Mouse (Mus musculus) myocyte (in vitro differentiated cells): ENCODE data around the gene Pde4d. TPM values are rescaled to one million over a fixed set of nuclear protein-coding genes. Genes with fewer than 3 reads are reported as not detected.

Experiments
- H3K27me3 ChIP-seq: one replicate; pipeline ENCODE4 v1.6.1; 2011; ENCODE audit not compliant: control insufficient read depth, insufficient read depth, insufficient read length
- H3K36me3 ChIP-seq: one replicate; pipeline ENCODE4 v1.6.1; 2011; ENCODE audit not compliant: control insufficient read depth, insufficient read depth
- H3K4me2 ChIP-seq: one replicate; pipeline ENCODE4 v1.6.1; 2011; ENCODE audit warnings: low read depth, control low read depth
- H3K4me3 ChIP-seq: one replicate; pipeline ENCODE4 v1.5.1; 2011; ENCODE audit warnings: mild to moderate bottlenecking, control low read depth, moderate library complexity
- H3K79me2 ChIP-seq: one replicate; pipeline ENCODE4 v1.6.1; 2011; ENCODE audit not compliant: control insufficient read depth, insufficient read depth
- H3ac ChIP-seq: one replicate; pipeline ENCODE4 v1.6.1; 2011; ENCODE audit not compliant: control insufficient read depth, insufficient read length
- CEBPB ChIP-seq: IDR thresholded peaks from 2 replicates; pipeline ENCODE4 v1.6.1; 2011; ENCODE audit warnings: mild to moderate bottlenecking, moderate library complexity; ENCODE audit not compliant: poor library complexity, insufficient read depth, severe bottlenecking
- E2F4 ChIP-seq: IDR thresholded peaks from one replicate; pipeline ENCODE4 v1.6.1; 2011; ENCODE audit warnings: mild to moderate bottlenecking, control low read depth, moderate library complexity; ENCODE audit not compliant: insufficient read depth
- MAX ChIP-seq: IDR thresholded peaks from one replicate; pipeline ENCODE4 v1.6.1; 2011; ENCODE audit warnings: low read depth, mild to moderate bottlenecking, control low read depth
- MYOD1 ChIP-seq, 3 experiments: IDR thresholded peaks; one replicate each; pipeline ENCODE4 v1.6.1; 2011; ENCODE audit warnings: control low read depth in 2 of 3, low read depth in 2 of 3, mild to moderate bottlenecking in 2 of 3, moderate library complexity in 1 of 3; ENCODE audit not compliant: insufficient read length in 2 of 3, control insufficient read depth in 1 of 3
- MYOG ChIP-seq, 3 experiments: IDR thresholded peaks; one replicate each; pipeline ENCODE4 v1.6.1; 2011; ENCODE audit warnings: control low read depth in 2 of 3, low read depth in 2 of 3, mild to moderate bottlenecking in 2 of 3; ENCODE audit not compliant: insufficient read length in 2 of 3, control insufficient read depth in 1 of 3, insufficient read depth in 1 of 3
- POLR2A ChIP-seq: IDR thresholded peaks from one replicate; pipeline ENCODE4 v1.6.1; 2011; ENCODE audit warnings: low read depth, mild to moderate bottlenecking, control low read depth, moderate library complexity; ENCODE audit not compliant: insufficient read length
- POLR2AphosphoS2 ChIP-seq: IDR thresholded peaks from one replicate; pipeline ENCODE4 v1.6.1; 2011; ENCODE audit warnings: low read depth, control low read depth; ENCODE audit not compliant: insufficient read length
- REST ChIP-seq: IDR thresholded peaks from one replicate; pipeline ENCODE4 v1.6.1; 2011; ENCODE audit warnings: mild to moderate bottlenecking, control low read depth, moderate library complexity; ENCODE audit not compliant: insufficient read depth, insufficient read length
- SRF ChIP-seq: IDR thresholded peaks from one replicate; pipeline ENCODE4 v1.6.1; 2011; ENCODE audit warnings: low read depth; ENCODE audit not compliant: control insufficient read depth, insufficient read length
- TCF12 ChIP-seq: IDR thresholded peaks from one replicate; pipeline ENCODE4 v1.6.1; 2011; ENCODE audit warnings: mild to moderate bottlenecking, control low read depth; ENCODE audit not compliant: poor library complexity, insufficient read depth, severe bottlenecking
- TCF3 ChIP-seq: IDR thresholded peaks from one replicate; pipeline ENCODE4 v1.6.1; 2011; ENCODE audit warnings: low read depth, control low read depth; ENCODE audit not compliant: insufficient read length
- USF1 ChIP-seq: IDR thresholded peaks from one replicate; pipeline ENCODE4 v1.6.1; 2011; ENCODE audit warnings: low read depth, mild to moderate bottlenecking, control low read depth, moderate library complexity
- polyA plus RNA-seq: library from polyadenylated mRNA; unstranded; fragments of >200 nt; fragmentation: generic; extraction: Trizol; gene quantifications from one replicate; pipeline ENCODE4 v1.2.1, GENCODE M21; 2012; ENCODE audit warnings: missing spikeins

The Pde4d gene
- polyA plus RNA-seq, 1 experiment = 8.2 TPM

DNA sequence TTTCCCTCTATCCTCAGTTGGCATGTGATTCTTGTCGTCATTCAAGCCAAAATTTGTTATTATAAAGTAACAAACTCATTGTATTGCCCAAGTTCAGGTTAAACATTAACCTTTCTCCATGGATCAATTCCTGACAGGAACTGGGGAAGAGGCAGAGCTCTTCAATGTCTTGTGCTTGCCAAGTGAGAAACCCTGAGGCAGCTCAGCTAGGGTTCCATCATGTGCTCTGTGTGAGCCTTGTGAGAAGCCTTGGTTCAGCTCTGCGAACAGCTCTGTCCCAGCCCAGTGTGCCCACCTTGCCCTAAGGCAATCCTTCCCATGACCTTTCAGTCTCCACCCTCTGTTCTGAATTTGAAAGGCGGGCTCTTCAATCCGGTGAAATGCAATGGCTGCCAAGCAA lies 1150.0 kb downstream of the Pde4d start:
- Histone ChIP-seq H3K4me2 (no peak overlapping the region), H3ac (no peak overlapping the region), H3K27me3 (no peaks in the 10 kb centered on the region), H3K36me3 (no peaks in the 10 kb centered on the region), H3K4me3 (no peak overlapping the region), H3K79me2 (no peaks in the 10 kb centered on the region)
- TF ChIP-seq POLR2A (no peak), USF1 (no peak), POLR2AphosphoS2 (no peak), REST (no peak), CEBPB (no peak), MYOD1 (IDR thresholded peaks at IDR 0.05; ENCODE audit: control insufficient read depth in 1 of 3, insufficient read length in 2 of 3, low read depth in 2 of 3) (no peak), MYOG (IDR thresholded peaks at IDR 0.05; ENCODE audit: control insufficient read depth in 1 of 3, insufficient read depth in 1 of 3, insufficient read length in 2 of 3, low read depth in 2 of 3) (no peak), MAX (no peak)

DNA sequence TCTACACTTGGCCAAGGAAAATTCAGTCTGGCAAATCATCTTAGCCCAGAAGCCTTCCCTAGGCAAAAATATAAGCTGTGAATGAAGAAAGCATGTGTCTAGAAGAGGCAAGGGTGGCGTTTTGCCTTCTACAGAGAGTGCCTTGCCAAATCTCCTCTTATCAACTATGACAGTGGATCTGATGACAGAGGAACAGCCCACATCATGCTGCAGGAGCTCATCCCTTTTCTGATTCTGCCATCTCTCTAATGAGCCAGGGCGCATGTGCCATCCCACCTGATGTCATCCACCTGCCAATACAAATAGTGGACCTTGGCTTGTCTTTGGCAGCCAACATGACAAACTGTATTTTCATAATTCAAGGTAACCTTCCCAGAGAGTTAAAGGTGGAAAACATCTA lies 1154.3 kb downstream of the Pde4d start:
- no peak overlapping the region for H3K4me3 ChIP-seq
- no peaks in the 10 kb centered on the region for H3K36me3 ChIP-seq
- H3K27me3 ChIP-seq = no peaks in the 10 kb centered on the region
- H3K4me2 ChIP-seq = no peak overlapping the region
- TF ChIP-seq MYOD1 (IDR thresholded peaks at IDR 0.05; ENCODE audit: control insufficient read depth in 1 of 3, insufficient read length in 2 of 3, low read depth in 2 of 3) (no peak), MYOG (IDR thresholded peaks at IDR 0.05; ENCODE audit: control insufficient read depth in 1 of 3, insufficient read depth in 1 of 3, insufficient read length in 2 of 3, low read depth in 2 of 3) (no peak), TCF3 (no peak), SRF (no peak), POLR2AphosphoS2 (no peak), USF1 (no peak), CEBPB (no peak), MAX (no peak), TCF12 (no peak), E2F4 (no peak), REST (no peak), POLR2A (no peak)
- H3ac ChIP-seq = no peak overlapping the region
- H3K79me2 ChIP-seq = no peaks in the 10 kb centered on the region

DNA sequence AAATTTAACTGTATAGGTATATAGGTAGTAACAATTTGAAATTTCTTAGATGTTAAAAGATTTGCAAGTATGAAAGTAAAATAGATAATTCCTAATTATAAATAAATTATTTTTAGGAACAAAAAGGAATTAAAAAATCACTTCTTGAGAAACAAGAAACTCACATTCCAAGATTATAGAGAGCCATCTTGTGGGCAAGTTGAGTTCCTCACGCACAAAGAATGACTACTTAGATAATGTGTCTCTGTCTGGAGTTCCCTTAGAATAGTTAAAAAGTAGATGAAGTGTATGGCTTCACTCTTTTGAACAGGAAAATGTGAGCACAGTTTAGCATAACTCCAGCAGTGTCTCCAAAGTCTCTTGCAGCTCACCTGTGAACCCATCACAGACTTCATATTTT lies 1155.4 kb downstream of the Pde4d start:
- TF ChIP-seq CEBPB = no peak
- TF ChIP-seq E2F4 = no peak
- Histone ChIP-seq H3K79me2 (no peaks in the 10 kb centered on the region), H3K27me3 (no peaks in the 10 kb centered on the region), H3K4me3 (no peak overlapping the region), H3K36me3 (no peaks in the 10 kb centered on the region), H3ac (no peak overlapping the region), H3K4me2 (no peak overlapping the region)

DNA sequence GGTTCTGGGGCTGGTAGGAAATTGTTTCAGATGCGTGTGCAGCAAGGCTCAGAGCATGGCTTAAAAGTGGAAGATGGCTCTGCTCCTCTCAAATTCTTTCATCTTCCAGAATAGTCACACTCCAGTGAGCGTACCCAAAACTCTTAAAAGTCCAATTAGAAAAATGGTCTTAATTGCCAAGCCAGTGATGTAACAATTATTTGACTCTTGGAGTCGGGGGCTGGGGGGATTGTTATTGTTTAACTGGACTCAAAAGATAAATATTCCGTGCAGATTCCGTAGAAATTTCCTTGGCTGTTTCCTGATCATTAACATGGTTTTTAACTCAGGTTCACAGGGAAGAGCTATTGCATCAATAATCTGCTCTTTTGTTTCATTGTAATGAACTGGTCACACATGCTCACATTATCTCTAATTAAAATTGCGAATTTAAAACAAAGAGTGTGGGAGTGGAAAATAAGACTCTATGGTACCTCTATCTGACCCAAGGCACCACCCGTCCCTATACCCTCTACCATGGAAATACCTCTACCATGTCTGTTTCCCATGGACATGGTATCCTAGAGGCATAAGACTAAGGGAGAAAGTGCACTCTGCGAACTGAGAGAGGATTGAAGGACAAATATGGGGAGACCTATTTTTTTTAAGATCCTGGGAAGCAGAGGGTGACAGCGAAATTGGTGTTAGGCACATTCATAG lies 1159.5 kb downstream of the Pde4d start:
- no peak for TF ChIP-seq USF1
- no peak for TF ChIP-seq MYOG (IDR thresholded peaks at IDR 0.05; ENCODE audit: control insufficient read depth in 1 of 3, insufficient read depth in 1 of 3, insufficient read length in 2 of 3, low read depth in 2 of 3)
- no peak for TF ChIP-seq SRF
- no peak for TF ChIP-seq MAX
- TF ChIP-seq REST = no peak
- TF ChIP-seq CEBPB = no peak
- TF ChIP-seq TCF12 = no peak
- TF ChIP-seq POLR2A = no peak
- no peak for TF ChIP-seq MYOD1 (IDR thresholded peaks at IDR 0.05; ENCODE audit: control insufficient read depth in 1 of 3, insufficient read length in 2 of 3, low read depth in 2 of 3)
- TF ChIP-seq TCF3 = no peak
- TF ChIP-seq POLR2AphosphoS2 = no peak
- TF ChIP-seq E2F4 = no peak
- H3K4me2 ChIP-seq = no peak overlapping the region

GRCm38 (mm10) chr13:109609805-109610187 lies 1160.0 kb downstream of the Pde4d start:
- Histone ChIP-seq H3K4me2 (no peak overlapping the region), H3K27me3 (no peaks in the 10 kb centered on the region), H3ac (no peak overlapping the region), H3K79me2 (no peaks in the 10 kb centered on the region), H3K4me3 (no peak overlapping the region), H3K36me3 (no peaks in the 10 kb centered on the region)
- no peak for TF ChIP-seq MYOD1 (IDR thresholded peaks at IDR 0.05; ENCODE audit: control insufficient read depth in 1 of 3, insufficient read length in 2 of 3, low read depth in 2 of 3)
- TF ChIP-seq TCF12 = no peak
- no peak for TF ChIP-seq SRF
- no peak for TF ChIP-seq POLR2AphosphoS2
- TF ChIP-seq TCF3 = no peak
- TF ChIP-seq USF1 = no peak
- TF ChIP-seq E2F4 = no peak

More for the DNA sequence above, 1159.5 kb downstream of the Pde4d start:
- Histone ChIP-seq H3ac (no peak overlapping the region), H3K79me2 (no peaks in the 10 kb centered on the region), H3K4me3 (no peak overlapping the region), H3K36me3 (no peaks in the 10 kb centered on the region), H3K27me3 (no peaks in the 10 kb centered on the region)
